Mouse (Mus musculus): ENCODE measurements around the gene Stpg3.

Gene Stpg3

GRCm38 (mm10) chr2:25234551-25235220, 20.2 kb upstream of the Stpg3 start:
- no peak for DNase-seq (ENCODE audit: low spot score)

- no peak for DNase-seq (ENCODE audit: low spot score)
These were observed 19.6 kb upstream of the Stpg3 start, which contains the start of gene Slc34a3 for GRCm38 (mm10) chr2:25234050-25234449. TSS of gene Slc34a3 (minus strand) at chr2:25234364.

- no peak for DNase-seq (ENCODE audit: low spot score)
These were observed 19.0 kb upstream of the Stpg3 start for GRCm38 (mm10) chr2:25233421-25233820.

GRCm38 (mm10) chr2:25231038-25231437, 16.6 kb upstream of the Stpg3 start:
- no peak for DNase-seq (ENCODE audit: low spot score)

- DNase-seq (ENCODE audit: low spot score) = no peak
These were observed 16.1 kb upstream of the Stpg3 start for GRCm38 (mm10) chr2:25230581-25230980.

- no peak for DNase-seq (ENCODE audit: low spot score)
These were observed 15.1 kb upstream of the Stpg3 start for GRCm38 (mm10) chr2:25229582-25229981.

GRCm38 (mm10) chr2:25228995-25229530, 14.6 kb upstream of the Stpg3 start:
- no peak for DNase-seq (ENCODE audit: low spot score)

- peak; percentile 93 for DNase-seq (ENCODE audit: low spot score)
These were observed 14.0 kb upstream of the Stpg3 start for GRCm38 (mm10) chr2:25228431-25228889.

- DNase-seq (ENCODE audit: low spot score) = no peak
These were observed 13.0 kb upstream of the Stpg3 start for GRCm38 (mm10) chr2:25227406-25227805.

- DNase-seq (ENCODE audit: low spot score) = no peak
These were observed 12.4 kb upstream of the Stpg3 start for GRCm38 (mm10) chr2:25226864-25227263.

GRCm38 (mm10) chr2:25225811-25226379, 11.5 kb upstream of the Stpg3 start:
- no peak for DNase-seq (ENCODE audit: low spot score)

- DNase-seq (ENCODE audit: low spot score) = peak; percentile 99
These were observed 10.6 kb upstream of the Stpg3 start for GRCm38 (mm10) chr2:25224766-25225752.

- DNase-seq (ENCODE audit: low spot score) = no peak
These were observed 10.0 kb upstream of the Stpg3 start, which contains the start of gene Tubb4b for GRCm38 (mm10) chr2:25224492-25224765. TSS of gene Tubb4b (minus strand) at chr2:25224702.

GRCm38 (mm10) chr2:25223681-25224491, 9.4 kb upstream of the Stpg3 start:
- no peak for DNase-seq (ENCODE audit: low spot score)

GRCm38 (mm10) chr2:25221331-25221772, 6.9 kb upstream of the Stpg3 start:
- no peak for DNase-seq (ENCODE audit: low spot score)

GRCm38 (mm10) chr2:25218445-25218844, 4.0 kb upstream of the Stpg3 start, which contains the start of gene Fam166a:
TSS of gene Fam166a (plus strand) at chr2:25218745.
- DNase-seq (ENCODE audit: low spot score) = no peak

GRCm38 (mm10) chr2:25217666-25218065, 3.2 kb upstream of the Stpg3 start:
- DNase-seq (ENCODE audit: low spot score) = no peak

GRCm38 (mm10) chr2:25213266-25213865, 1.1 kb downstream of the Stpg3 start:
- no peak for DNase-seq (ENCODE audit: low spot score)

- peak; percentile 92 for DNase-seq (ENCODE audit: low spot score)
These were observed 3.2 kb downstream of the Stpg3 start, which contains the start of gene Nelfb for GRCm38 (mm10) chr2:25211121-25211670. TSS of gene Nelfb (minus strand) at chr2:25211489.

GRCm38 (mm10) chr2:25210686-25211085, 3.8 kb downstream of the Stpg3 start:
- peak; percentile 13 for DNase-seq (ENCODE audit: low spot score)

- no peak for DNase-seq (ENCODE audit: low spot score)
These were observed 6.8 kb downstream of the Stpg3 start for GRCm38 (mm10) chr2:25207593-25207992.
